Mouse (Mus musculus) hindbrain, embryonic 12.5 days (tissue): ENCODE results near the gene Slc2a2. TPM values are rescaled to one million over a fixed set of nuclear protein-coding genes. Genes with fewer than 3 reads are reported as not detected.
A peak's percentile ranks its signal among the peaks of the same experiment; 100 is the strongest.

Source experiments
- ATAC-seq: fragments of 200-750 bp; cut with Nextera tagmentation; 2 replicates; pipeline ENCODE4 v1.8.0; 2017; ENCODE audit warnings: moderate TSS enrichment; ENCODE audit not compliant: low FRiP score
- H3K27ac ChIP-seq: fragments of 300-500 bp; sonication (generic); 2 replicates; pipeline ENCODE4 v1.5.1; 2016; ENCODE audit warnings: mild to moderate bottlenecking
- H3K27me3 ChIP-seq: fragments of 300-500 bp; sonication (generic); 2 replicates; pipeline ENCODE4 v1.6.1; 2016; ENCODE audit warnings: mild to moderate bottlenecking
- H3K36me3 ChIP-seq: fragments of 300-500 bp; sonication (generic); 2 replicates; pipeline ENCODE4 v1.6.1; 2016; ENCODE audit warnings: mild to moderate bottlenecking
- H3K4me1 ChIP-seq: fragments of 300-500 bp; sonication (generic); 2 replicates; pipeline ENCODE4 v1.6.1; 2016
- H3K4me2 ChIP-seq: fragments of 300-500 bp; sonication (generic); replicated peaks from 2 replicates; pipeline ENCODE4 v1.6.1; 2016; ENCODE audit warnings: mild to moderate bottlenecking
- H3K4me3 ChIP-seq: fragments of 300-500 bp; sonication (generic); 2 replicates; pipeline ENCODE4 v1.5.1; 2016; ENCODE audit warnings: mild to moderate bottlenecking
- H3K9ac ChIP-seq: fragments of 300-500 bp; sonication (generic); 2 replicates; pipeline ENCODE4 v1.6.1; 2016; ENCODE audit warnings: mild to moderate bottlenecking, moderate library complexity
- H3K9me3 ChIP-seq: fragments of 300-500 bp; sonication (generic); replicated peaks from 2 replicates; pipeline ENCODE4 v1.6.1; 2016; ENCODE audit warnings: mild to moderate bottlenecking
- WGBS: fragments of 180-500 bp; shearing (Covaris S2); methylation state at CpG from one replicate; pipeline ENCODE4 v1.1.7; 2016; 5-methylcytosine and 5-hydroxymethylcytosine counted together
- polyA plus RNA-seq: library from polyadenylated mRNA; unstranded; fragments of >200 nt; fragmentation: Nextera tagmentation; extraction: Ambion mirVana; gene quantifications from 2 replicates; pipeline ENCODE4 v1.2.1, GENCODE M21; 2016

Slc2a2 gene
- polyA plus RNA-seq, 1 experiment from 2014 or later, result 0.31 TPM

DNA sequence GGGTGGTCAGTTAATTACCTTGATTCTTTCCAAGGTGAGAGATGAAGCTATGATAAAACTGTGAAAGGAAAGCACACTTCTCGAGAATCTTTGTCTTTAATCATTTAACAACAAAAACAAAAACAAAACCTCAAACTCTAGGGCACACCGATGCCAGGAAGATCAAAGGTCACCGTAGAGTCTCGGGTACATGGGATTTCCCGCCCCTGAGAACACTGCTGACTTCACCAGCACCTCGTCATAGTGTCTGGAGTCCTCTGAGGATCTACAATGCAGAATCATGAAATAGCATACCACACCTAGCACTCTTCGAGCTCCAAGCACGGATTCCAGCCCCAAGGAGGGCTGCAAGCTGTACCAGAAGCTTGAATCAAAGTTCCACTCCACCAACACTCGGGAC is 82.8 kb downstream of the Slc2a2 start:
- H3K27ac ChIP-seq, result no peak overlapping the region
- no peaks in the 10 kb centered on the region; the same call in 1 of the 2 replicates for H3K27me3 ChIP-seq
- no peaks in the 10 kb centered on the region for H3K36me3 ChIP-seq
- H3K9ac ChIP-seq, result no peak overlapping the region
- H3K4me1 ChIP-seq, result peaks cover 6% of the 10 kb centered on the region; the same call in 1 of the 2 replicates
- peak; percentile 32 for ATAC-seq
- WGBS, result 74% methylated on average over 9 of the region's 9 CpGs
- H3K9me3 ChIP-seq, result no peaks in the 10 kb centered on the region
- peak overlapping the region; percentile 59 for H3K4me3 ChIP-seq
- H3K4me2 ChIP-seq, result peak overlapping the region; percentile 83

Other genes starting within 250 kb of the Slc2a2 start
- 16.0 and 18.6 TPM in 2 replicates for gene Eif5a2, start 83.4 kb downstream of the Slc2a2 start, polyA plus RNA-seq
- gene Rpl22l1, start 107.5 kb downstream of the Slc2a2 start, polyA plus RNA-seq, result 300 and 365 TPM in 2 replicates
- gene Gm1527, start 194.7 kb downstream of the Slc2a2 start, polyA plus RNA-seq, result not detected in 2 replicates